29 mouse cellular contexts compared by ENCODE assay signal in the genomic region with DNA sequence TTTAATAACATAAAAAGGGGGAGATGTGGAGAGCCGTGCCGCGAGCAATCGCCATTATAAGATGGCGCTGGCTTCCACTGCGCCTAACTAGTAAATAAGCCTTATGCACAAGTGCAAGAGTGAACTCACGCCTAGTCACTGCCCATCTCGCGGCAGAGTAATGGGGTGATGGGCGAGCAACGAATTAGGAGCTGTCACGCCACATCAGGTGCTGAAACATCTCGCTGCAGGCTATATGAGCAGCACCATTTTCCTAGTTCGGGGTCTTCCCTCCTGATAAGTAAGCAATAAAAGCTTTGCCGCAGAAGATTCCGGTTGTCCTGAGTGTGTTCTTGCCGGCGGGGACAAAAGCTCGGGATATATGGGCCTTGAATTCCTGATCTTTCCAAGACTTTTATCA. TPM values are rescaled to one million over a fixed set of nuclear protein-coding genes. Genes with fewer than 3 reads are reported as not detected.
"Had no signal": no experiment of that assay in that cellular context is flagged by ENCODE, and none has a peak within 500 bp of the region (broad histone marks: within the 10 kb centered on the region; RNA-seq: fewer than 3 reads in every experiment).

No protein-coding gene starts in this region.

RNA-seq across cellular contexts. Expression of gene Vmn1r1, which starts 12.7 kb away (rescaled TPM):
- polyA plus RNA-seq: limb, embryonic 10.5 days; limb, embryonic 11.5 days; limb, embryonic 12.5 days; limb, embryonic 13.5 days; limb, embryonic 15.5 days; liver, adult 2 months; liver, embryonic 11.5 days; liver, embryonic 12.5 days; liver, embryonic 13.5 days; liver, embryonic 14.5 days; liver, embryonic 15.5 days; liver, embryonic 16.5 days; liver, postnatal 0 days; lung, adult 2 months; lung, embryonic 14.5 days; lung, embryonic 15.5 days; lung, embryonic 16.5 days; lung, postnatal 0 days; macrophage; midbrain, embryonic 10.5 days; midbrain, embryonic 11.5 days; midbrain, embryonic 12.5 days; midbrain, embryonic 13.5 days; midbrain, embryonic 14.5 days; midbrain, embryonic 15.5 days; midbrain, embryonic 16.5 days; midbrain, postnatal 0 days; neural tube, embryonic 11.5 days; neural tube, embryonic 12.5 days had no signal
